Mouse (Mus musculus) hindbrain, embryonic 14.5 days (tissue): Measurements from ENCODE around the gene Iqschfp. TPM values are rescaled to one million over a fixed set of nuclear protein-coding genes. Genes with fewer than 3 reads are reported as not detected.

Source experiments
- ATAC-seq: fragments of 200-750 bp; cut with Nextera tagmentation; 2 replicates; pipeline ENCODE4 v1.8.0; 2017; ENCODE audit warnings: moderate number of reproducible peaks, mild to moderate bottlenecking, moderate TSS enrichment, moderate library complexity; ENCODE audit not compliant: low FRiP score
- DNase-seq: peaks from one replicate; pipeline ENCODE4 v3.0.0-alpha.2; 2015; ENCODE audit warnings: low spot score
- H3K27ac ChIP-seq: fragments of 300-500 bp; sonication (generic); 2 replicates; pipeline ENCODE4 v1.5.1; 2014; ENCODE audit warnings: mild to moderate bottlenecking, moderate library complexity
- H3K27me3 ChIP-seq: fragments of 300-500 bp; sonication (generic); 2 replicates; pipeline ENCODE4 v1.6.1; 2014; ENCODE audit warnings: mild to moderate bottlenecking, low read length, mixed read lengths; ENCODE audit not compliant: control insufficient read depth, insufficient read depth
- H3K36me3 ChIP-seq: fragments of 300-500 bp; sonication (generic); replicated peaks from 2 replicates; pipeline ENCODE4 v1.6.1; 2014; ENCODE audit not compliant: control insufficient read depth, insufficient read depth
- H3K4me1 ChIP-seq: fragments of 300-500 bp; sonication (generic); replicated peaks from 2 replicates; pipeline ENCODE4 v1.6.1; 2014; ENCODE audit warnings: antibody characterized with exemption, low read length, mixed read lengths; ENCODE audit not compliant: control insufficient read depth, insufficient read depth
- H3K4me2 ChIP-seq: fragments of 300-500 bp; sonication (generic); replicated peaks from 2 replicates; pipeline ENCODE4 v1.6.1; 2014; ENCODE audit warnings: mild to moderate bottlenecking, moderate library complexity
- H3K4me3 ChIP-seq: fragments of 300-500 bp; sonication (generic); replicated peaks from 2 replicates; pipeline ENCODE4 v1.5.1; 2014; ENCODE audit warnings: mild to moderate bottlenecking, low read length
- H3K9ac ChIP-seq: fragments of 300-500 bp; sonication (generic); 2 replicates; pipeline ENCODE4 v1.6.1; 2014
- H3K9me3 ChIP-seq: fragments of 300-500 bp; sonication (generic); 2 replicates; pipeline ENCODE4 v1.6.1; 2016; ENCODE audit warnings: low read length; ENCODE audit not compliant: control insufficient read depth
- WGBS: fragments of 180-500 bp; shearing (Covaris S2); extraction: QIAGEN DNeasy Blood & Tissue Kit; methylation state at CpG from one replicate; pipeline ENCODE4 v1.1.7; 2014; 5-methylcytosine and 5-hydroxymethylcytosine counted together
- polyA plus RNA-seq: library from polyadenylated mRNA; unstranded; fragments of >200 nt; fragmentation: Nextera tagmentation; extraction: Ambion mirVana; gene quantifications from 2 replicates; pipeline ENCODE4 v1.2.1, GENCODE M21; 2014

Iqschfp gene
- polyA plus RNA-seq, 1 experiment from 2014 or later = 7.5 TPM

GRCm38 (mm10) chr3:67892768-67893167 is 736 bp downstream of the Iqschfp start:
- peak; percentile 48; the same call in 1 of the 2 replicates for ATAC-seq
- peak overlapping the region; percentile 26 for H3K4me3 ChIP-seq
- DNase-seq = no peak
- no peaks in the 10 kb centered on the region for H3K27me3 ChIP-seq
- peak overlapping the region; percentile 55 for H3K9ac ChIP-seq
- H3K4me1 ChIP-seq = peaks cover 16% of the 10 kb centered on the region; the same call in 1 of the 2 replicates
- no peaks in the 10 kb centered on the region for H3K9me3 ChIP-seq
- 64% methylated on average over 10 of the region's 10 CpGs for WGBS
- peak overlapping the region; percentile 81 for H3K27ac ChIP-seq
- peak overlapping the region; percentile 48 for H3K4me2 ChIP-seq
- no peaks in the 10 kb centered on the region for H3K36me3 ChIP-seq

GRCm38 (mm10) chr3:67902517-67902916 is 10.5 kb downstream of the Iqschfp start:
- no peaks in the 10 kb centered on the region for H3K36me3 ChIP-seq
- ATAC-seq = no peak
- H3K4me1 ChIP-seq = no peaks in the 10 kb centered on the region
- H3K27me3 ChIP-seq = no peaks in the 10 kb centered on the region
- DNase-seq = no peak
- H3K4me3 ChIP-seq = no peak overlapping the region
- WGBS = 77% methylated on average over 4 of the region's 4 CpGs
- H3K9ac ChIP-seq = no peak overlapping the region
- H3K9me3 ChIP-seq = no peaks in the 10 kb centered on the region
- H3K27ac ChIP-seq = no peak overlapping the region
- no peak overlapping the region for H3K4me2 ChIP-seq

GRCm38 (mm10) chr3:67908586-67908985 is 16.6 kb downstream of the Iqschfp start:
- Histone ChIP-seq H3K27me3 (no peaks in the 10 kb centered on the region), H3K9me3 (no peaks in the 10 kb centered on the region)
- ATAC-seq = no peak

GRCm38 (mm10) chr3:67918098-67918497 is 26.1 kb downstream of the Iqschfp start:
- DNase-seq (no peak), ATAC-seq (no peak)
- 79% methylated on average over 3 of the region's 3 CpGs for WGBS
- Histone ChIP-seq H3K27me3 (no peaks in the 10 kb centered on the region), H3K4me2 (no peak overlapping the region), H3K4me1 (no peaks in the 10 kb centered on the region), H3K27ac (no peak overlapping the region), H3K9ac (no peak overlapping the region), H3K4me3 (no peak overlapping the region), H3K36me3 (no peaks in the 10 kb centered on the region), H3K9me3 (no peaks in the 10 kb centered on the region)

More at GRCm38 (mm10) chr3:67908586-67908985, 16.6 kb downstream of the Iqschfp start:
- Histone ChIP-seq H3K4me1 (no peaks in the 10 kb centered on the region), H3K9ac (no peak overlapping the region), H3K4me3 (no peak overlapping the region), H3K36me3 (no peaks in the 10 kb centered on the region), H3K27ac (no peak overlapping the region), H3K4me2 (no peak overlapping the region)
- DNase-seq = no peak
- 82% methylated on average over 2 of the region's 2 CpGs for WGBS

GRCm38 (mm10) chr3:67918634-67919259 is 26.7 kb downstream of the Iqschfp start:
- ATAC-seq = no peak
- no peaks in the 10 kb centered on the region for H3K4me1 ChIP-seq
- WGBS = 73% methylated on average over 8 of the region's 8 CpGs
- H3K9ac ChIP-seq = no peak overlapping the region
- no peak overlapping the region for H3K27ac ChIP-seq
- no peak overlapping the region for H3K4me2 ChIP-seq
- DNase-seq = no peak
- H3K9me3 ChIP-seq = no peaks in the 10 kb centered on the region
- H3K36me3 ChIP-seq = no peaks in the 10 kb centered on the region
- no peaks in the 10 kb centered on the region for H3K27me3 ChIP-seq
- no peak overlapping the region for H3K4me3 ChIP-seq

GRCm38 (mm10) chr3:67923095-67923494 is 31.1 kb downstream of the Iqschfp start:
- no peaks in the 10 kb centered on the region for H3K4me1 ChIP-seq
- no peaks in the 10 kb centered on the region for H3K9me3 ChIP-seq
- H3K27me3 ChIP-seq = no peaks in the 10 kb centered on the region
- 82% methylated on average over 4 of the region's 4 CpGs for WGBS
- no peak overlapping the region for H3K4me3 ChIP-seq
- DNase-seq = no peak
- no peak overlapping the region for H3K4me2 ChIP-seq
- ATAC-seq = no peak
- no peak overlapping the region for H3K9ac ChIP-seq
- H3K36me3 ChIP-seq = no peaks in the 10 kb centered on the region
- no peak overlapping the region for H3K27ac ChIP-seq

GRCm38 (mm10) chr3:67925453-67925852 is 33.4 kb downstream of the Iqschfp start:
- no peak overlapping the region for H3K27ac ChIP-seq
- 71% methylated on average over 2 of the region's 2 CpGs for WGBS
- no peaks in the 10 kb centered on the region for H3K9me3 ChIP-seq
- no peak overlapping the region for H3K9ac ChIP-seq
- H3K27me3 ChIP-seq = no peaks in the 10 kb centered on the region
- no peak overlapping the region for H3K4me3 ChIP-seq
- no peak for ATAC-seq
- H3K4me1 ChIP-seq = 0 out of 2 replicates have a peak, but pooled peaks cover under 1% of the 10 kb centered on the region
- DNase-seq = no peak
- H3K36me3 ChIP-seq = no peaks in the 10 kb centered on the region
- H3K4me2 ChIP-seq = no peak overlapping the region

GRCm38 (mm10) chr3:67930424-67931133 is 38.5 kb downstream of the Iqschfp start:
- 0 out of 2 replicates have a peak, but pooled peaks cover 8% of the 10 kb centered on the region for H3K4me1 ChIP-seq
- no peak overlapping the region for H3K4me3 ChIP-seq
- no peaks in the 10 kb centered on the region for H3K9me3 ChIP-seq
- ATAC-seq = no peak
- H3K27ac ChIP-seq = no peak overlapping the region; the same call in 1 of the 2 replicates
- H3K9ac ChIP-seq = no peak overlapping the region
- no peaks in the 10 kb centered on the region for H3K27me3 ChIP-seq
- 65% methylated on average over 10 of the region's 10 CpGs for whole genome bisulfite sequencing
- no peaks in the 10 kb centered on the region for H3K36me3 ChIP-seq
- H3K4me2 ChIP-seq = no peak overlapping the region
- no peak for DNase-seq

- Histone ChIP-seq H3K9ac (no peak overlapping the region), H3K9me3 (no peaks in the 10 kb centered on the region), H3K27me3 (no peaks in the 10 kb centered on the region), H3K27ac (no peak overlapping the region), H3K4me1 (0 out of 2 replicates have a peak, but pooled peaks cover 8% of the 10 kb centered on the region), H3K4me2 (no peak overlapping the region), H3K36me3 (no peaks in the 10 kb centered on the region), H3K4me3 (no peak overlapping the region)
- WGBS = 81% methylated on average over 8 of the region's 8 CpGs
- ATAC-seq (no peak), DNase-seq (no peak)
These were observed 39.1 kb downstream of the Iqschfp start for GRCm38 (mm10) chr3:67931181-67931580.
